Comparison of ENCODE assay signal across 8 mouse cellular contexts in the genomic region with DNA sequence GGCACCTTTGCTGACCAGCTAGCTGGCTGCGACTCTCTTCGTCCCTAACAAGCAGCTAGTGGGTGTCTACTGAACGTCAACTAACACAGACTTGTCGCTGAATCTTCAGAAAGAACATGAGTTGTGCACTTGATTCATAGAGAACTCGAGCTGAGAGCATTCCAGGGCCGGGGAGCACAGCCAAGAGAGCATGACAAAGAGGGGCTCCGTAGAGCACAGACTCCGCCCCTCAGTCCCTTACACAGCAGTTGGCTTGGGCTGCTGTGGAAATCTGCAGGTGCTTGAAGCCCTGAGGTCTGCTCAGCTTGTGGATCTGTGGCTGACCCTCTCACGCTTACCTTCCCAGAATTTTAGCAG. TPM values are rescaled to one million over a fixed set of nuclear protein-coding genes. Genes with fewer than 3 reads are reported as not detected.
A peak's percentile ranks its signal among the peaks of the same experiment; 100 is the strongest.
DNase-seq lines count a peak whose midpoint lies in the region; ATAC-seq lines count a peak whose summit lies in the region.

No protein-coding gene starts in this region.

- no peaks in the 10 kb centered on the region for H3K9me3 ChIP-seq in hindbrain, embryonic 10.5 days
- H3K9me3 ChIP-seq in lung, embryonic 16.5 days (ENCODE audit: control insufficient read depth, low read length), result no peaks in the 10 kb centered on the region

- peak; percentile 49 for DNase-seq in embryo, embryonic 10.5 days (ENCODE audit: low spot score)
- DNase-seq in embryo, embryonic 10 days (ENCODE audit: low spot score), result no peak
- peak; percentile 59 for DNase-seq in retina, embryonic 14.5 days (ENCODE audit: low spot score)
- DNase-seq in retina, postnatal 1 day, result no peak
- no peak for DNase-seq in hindbrain, embryonic 10.5 days (ENCODE audit: low spot score)
- no peak for DNase-seq in adipocyte (ENCODE audit: low spot score)

- peak overlapping the region; percentile 81 for H3K9ac ChIP-seq in lung, embryonic 16.5 days (ENCODE audit: low read length)

- 0 out of 2 replicates have a peak, but pooled peaks cover 6% of the 10 kb centered on the region for H3K36me3 ChIP-seq in hindbrain, embryonic 10.5 days
- H3K36me3 ChIP-seq in lung, embryonic 16.5 days (ENCODE audit: control insufficient read depth, insufficient read depth, low read length), result no peaks in the 10 kb centered on the region

- peak overlapping the region; percentile 79 for H3K4me3 ChIP-seq in hindbrain, embryonic 10.5 days
- peak overlapping the region; percentile 72 for H3K4me3 ChIP-seq in lung, embryonic 16.5 days (ENCODE audit: low read length)

- WGBS in hindbrain, embryonic 10.5 days, result 5% methylated on average over 9 of the region's 9 CpGs
- 4% methylated on average over 9 of the region's 9 CpGs for WGBS in lung, embryonic 16.5 days

- H3K27ac ChIP-seq in hindbrain, embryonic 10.5 days, result peak overlapping the region; percentile 92
- peak overlapping the region; percentile 88 for H3K27ac ChIP-seq in lung, embryonic 16.5 days (ENCODE audit: low read length)

- peaks cover 50% of the 10 kb centered on the region for H3K4me1 ChIP-seq in hindbrain, embryonic 10.5 days (replicated peaks)
- peaks cover 33% of the 10 kb centered on the region for H3K4me1 ChIP-seq in lung, embryonic 16.5 days (replicated peaks; ENCODE audit: control insufficient read depth, insufficient read depth, low read length)

- H3K4me2 ChIP-seq in lung, embryonic 16.5 days (ENCODE audit: low read depth, low read length), result peak overlapping the region; percentile 92

- peak; percentile 39; the same call in 1 of the 2 replicates for ATAC-seq in lung, embryonic 16.5 days (ENCODE audit: low read depth)
- ATAC-seq in CD4-positive, CD25-positive, alpha-beta regulatory T cell, adult 4 months, result no peak

- peaks cover 69% of the 10 kb centered on the region for H3K27me3 ChIP-seq in hindbrain, embryonic 10.5 days (ENCODE audit: insufficient read depth, poor library complexity, severe bottlenecking)
- H3K27me3 ChIP-seq in lung, embryonic 16.5 days (ENCODE audit: control insufficient read depth, insufficient read depth, low read depth, low read length), result peaks cover 31% of the 10 kb centered on the region

RNA-seq across cellular contexts. Expression of gene Fam20c, which starts 0.4 kb away (rescaled TPM):
- 10.9 and 24.0 TPM in 2 replicates for polyA plus RNA-seq in hindbrain, embryonic 10.5 days (2016; fragmentation: Nextera tagmentation; extraction: Ambion mirVana)
- 4.0 and 5.6 TPM in 2 replicates for polyA plus RNA-seq in lung, embryonic 16.5 days (2015; fragmentation: Nextera tagmentation; extraction: Ambion mirVana)
- not detected for polyA plus RNA-seq in CD4-positive, CD25-positive, alpha-beta regulatory T cell, adult 4 months (2017; shearing (Covaris generic))

Comparison
In these comparisons a context has a peak if more than half of its experiments do, and no peak if none do; other contexts are left out.
1. DNase-seq: peak in embryo, embryonic 10.5 days (single experiment) and retina, embryonic 14.5 days (single experiment); none in embryo, embryonic 10 days (single experiment), retina, postnatal 1 day (single experiment), hindbrain, embryonic 10.5 days (single experiment) and adipocyte (single experiment).